Mouse (Mus musculus): ENCODE measurements around the gene Mpst.

DNA sequence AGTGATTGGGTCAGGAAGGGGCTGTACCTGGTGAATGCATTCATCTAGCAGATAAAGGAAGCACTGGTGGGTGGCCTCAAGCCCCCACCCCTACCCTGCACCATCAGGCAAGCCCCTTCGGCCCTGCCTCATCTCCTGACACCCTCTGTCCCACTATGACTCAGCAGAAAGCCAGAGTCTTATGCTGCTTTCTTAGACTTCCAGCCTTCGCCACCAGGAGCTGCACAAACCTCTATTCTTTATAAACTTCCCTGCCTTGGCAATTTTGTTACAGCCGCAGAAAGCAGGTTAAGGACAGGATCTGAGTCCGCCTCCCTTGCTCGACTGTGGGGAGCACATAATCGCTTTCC, 44.2 kb downstream of the Mpst start:
- TF ChIP-seq POLR2A (IDR thresholded peaks at IDR 0.05; ENCODE audit: borderline replicate concordance, extremely low read depth, low read depth, low read length) (no peak), CTCF (IDR thresholded peaks at IDR 0.05; ENCODE audit: insufficient read depth, low read length) (no peak)

All from lung, adult 2 months (tissue).